Mouse (Mus musculus) limb, embryonic 13.5 days (tissue): ENCODE results near the gene Aamp. TPM values are rescaled to one million over a fixed set of nuclear protein-coding genes. Genes with fewer than 3 reads are reported as not detected.
"Not testable (repeated sequence)": the region's sequence is repeated elsewhere in the genome, so short reads cannot be mapped to it uniquely, and the experiment has no call there.

Experiments
- ATAC-seq: fragments of 200-750 bp; cut with Nextera tagmentation; 2 replicates; pipeline ENCODE4 v1.8.0; 2017; ENCODE audit warnings: low read depth, moderate number of reproducible peaks, moderate TSS enrichment; ENCODE audit not compliant: low FRiP score
- H3K27ac ChIP-seq: fragments of 300-500 bp; sonication (generic); 2 replicates; pipeline ENCODE4 v1.5.1; 2015; ENCODE audit warnings: inconsistent platforms, mild to moderate bottlenecking, moderate library complexity
- H3K27me3 ChIP-seq: fragments of 300-500 bp; sonication (generic); 2 replicates; pipeline ENCODE4 v1.6.1; 2015; ENCODE audit warnings: mild to moderate bottlenecking, inconsistent platforms
- H3K36me3 ChIP-seq: fragments of 300-500 bp; sonication (generic); 2 replicates; pipeline ENCODE4 v1.6.1; 2015; ENCODE audit warnings: inconsistent platforms, mild to moderate bottlenecking, moderate library complexity
- H3K4me1 ChIP-seq: fragments of 300-500 bp; sonication (generic); 2 replicates; pipeline ENCODE4 v1.6.1; 2015; ENCODE audit warnings: inconsistent platforms
- H3K4me2 ChIP-seq: fragments of 300-500 bp; sonication (generic); replicated peaks from 2 replicates; pipeline ENCODE4 v1.6.1; 2015; ENCODE audit warnings: inconsistent platforms, mild to moderate bottlenecking, moderate library complexity
- H3K4me3 ChIP-seq: fragments of 300-500 bp; sonication (generic); 2 replicates; pipeline ENCODE4 v1.5.1; 2015; ENCODE audit warnings: moderate library complexity, mild to moderate bottlenecking, inconsistent platforms
- H3K9ac ChIP-seq: fragments of 300-500 bp; sonication (generic); 2 replicates; pipeline ENCODE4 v1.6.1; 2015; ENCODE audit warnings: mild to moderate bottlenecking, inconsistent platforms
- H3K9me3 ChIP-seq: fragments of 300-500 bp; sonication (generic); 2 replicates; pipeline ENCODE4 v1.6.1; 2016; ENCODE audit warnings: inconsistent platforms
- WGBS: fragments of 180-500 bp; shearing (Covaris S2); methylation state at CpG from one replicate; pipeline ENCODE4 v1.1.7; 2015; 5-methylcytosine and 5-hydroxymethylcytosine counted together
- polyA plus RNA-seq: library from polyadenylated mRNA; unstranded; fragments of >200 nt; fragmentation: Nextera tagmentation; extraction: Ambion mirVana; gene quantifications from 2 replicates; pipeline ENCODE4 v1.2.1, GENCODE M21; 2015

Aamp gene
- polyA plus RNA-seq, 1 experiment from 2014 or later: 220 TPM

- Histone ChIP-seq H3K4me3 (no peak overlapping the region), H3K36me3 (peaks cover 54% of the 10 kb centered on the region), H3K9ac (peak overlapping the region; percentile 31; the same call in 1 of the 2 replicates), H3K27ac (no peak overlapping the region), H3K4me1 (peaks cover 25% of the 10 kb centered on the region), H3K27me3 (no peaks in the 10 kb centered on the region), H3K4me2 (no peak overlapping the region), H3K9me3 (no peaks in the 10 kb centered on the region)
- ATAC-seq: no peak
- 76% methylated on average over 4 of the region's 4 CpGs for WGBS
Measured at GRCm38 (mm10) chr1:74288327-74288726, 3.8 kb upstream of the Aamp start.

GRCm38 (mm10) chr1:74286869-74287607, 2.5 kb upstream of the Aamp start:
- H3K27me3 ChIP-seq, H3K9ac ChIP-seq, H3K4me3 ChIP-seq, ATAC-seq, H3K4me2 ChIP-seq, H3K9me3 ChIP-seq, H3K27ac ChIP-seq: not testable (repeated sequence)
- peaks cover 54% of the 10 kb centered on the region for H3K36me3 ChIP-seq
- WGBS: 59% methylated on average over 15 of the region's 17 CpGs
- H3K4me1 ChIP-seq: peaks cover 33% of the 10 kb centered on the region

GRCm38 (mm10) chr1:74285212-74286010, 873 bp upstream of the Aamp start:
- H3K36me3 ChIP-seq: peaks cover 55% of the 10 kb centered on the region
- no peak; the same call in 1 of the 2 replicates for ATAC-seq
- WGBS: 3% methylated on average over 23 of the region's 23 CpGs

GRCm38 (mm10) chr1:74283686-74284463, 663 bp downstream of the Aamp start:
- peak overlapping the region; percentile 86 for H3K9ac ChIP-seq

More at GRCm38 (mm10) chr1:74285212-74286010, 873 bp upstream of the Aamp start:
- peaks cover 33% of the 10 kb centered on the region for H3K4me1 ChIP-seq
- H3K4me2 ChIP-seq: peak overlapping the region; percentile 83
- peak overlapping the region; percentile 76 for H3K9ac ChIP-seq
- no peak overlapping the region; the same call in 1 of the 2 replicates for H3K27ac ChIP-seq
- no peaks in the 10 kb centered on the region for H3K27me3 ChIP-seq
- no peaks in the 10 kb centered on the region for H3K9me3 ChIP-seq
- H3K4me3 ChIP-seq: peak overlapping the region; percentile 77

DNA sequence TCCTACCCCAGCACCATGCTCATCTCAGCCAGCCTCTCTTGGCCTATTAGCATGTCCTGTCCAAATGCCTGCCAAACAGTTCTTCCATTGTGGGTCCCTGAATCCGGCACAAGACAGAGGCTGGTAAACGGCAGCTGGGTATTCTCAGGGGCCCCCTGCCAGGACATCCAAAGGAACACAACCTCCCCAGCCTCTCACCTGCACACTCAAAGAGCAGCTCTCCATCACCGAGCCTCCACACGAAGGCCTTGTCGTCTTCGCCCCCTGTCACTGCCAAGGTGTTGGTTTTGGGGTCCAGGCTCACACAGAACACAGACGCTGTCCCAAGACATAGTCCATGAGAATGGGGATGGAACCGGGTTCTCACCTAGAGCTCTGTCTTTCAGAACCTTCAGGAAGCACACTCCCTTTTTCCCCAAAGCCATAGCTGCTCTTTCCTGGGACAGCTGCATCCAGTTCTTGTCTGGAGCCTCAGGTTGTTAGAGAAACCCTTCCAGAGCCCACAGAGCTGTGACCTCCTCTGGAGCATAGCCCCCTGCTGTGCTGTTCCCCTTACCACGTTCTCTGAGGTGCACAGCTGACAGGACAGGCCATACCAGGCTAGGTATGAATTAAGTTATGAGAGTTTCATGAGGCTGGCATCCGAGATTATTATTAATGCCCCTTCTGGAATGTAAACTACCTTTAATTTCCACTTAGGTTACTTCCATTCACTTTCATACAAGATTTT, 1.5 kb downstream of the Aamp start:
- H3K4me1 ChIP-seq: peaks cover 29% of the 10 kb centered on the region
- WGBS: 89% methylated on average over 10 of the region's 10 CpGs
- peak overlapping the region; percentile 88 for H3K4me2 ChIP-seq
- H3K27ac ChIP-seq: no peak overlapping the region
- peaks cover 53% of the 10 kb centered on the region for H3K36me3 ChIP-seq
- no peaks in the 10 kb centered on the region for H3K27me3 ChIP-seq
- H3K4me3 ChIP-seq: no peak overlapping the region; the same call in 1 of the 2 replicates
- H3K9ac ChIP-seq: peak overlapping the region; percentile 43; the same call in 1 of the 2 replicates
- ATAC-seq: no peak
- H3K9me3 ChIP-seq: no peaks in the 10 kb centered on the region

More at GRCm38 (mm10) chr1:74283686-74284463, 663 bp downstream of the Aamp start:
- peak overlapping the region; percentile 77 for H3K4me3 ChIP-seq
- no peaks in the 10 kb centered on the region for H3K27me3 ChIP-seq
- H3K4me2 ChIP-seq: peak overlapping the region; percentile 88
- H3K36me3 ChIP-seq: peaks cover 55% of the 10 kb centered on the region
- 12% methylated on average over 15 of the region's 15 CpGs for WGBS
- ATAC-seq: peak; percentile 55; the same call in 1 of the 2 replicates
- peaks cover 29% of the 10 kb centered on the region for H3K4me1 ChIP-seq
- H3K9me3 ChIP-seq: no peaks in the 10 kb centered on the region
- peak overlapping the region; percentile 84 for H3K27ac ChIP-seq

- Histone ChIP-seq H3K27me3 (no peaks in the 10 kb centered on the region), H3K9ac (no peak overlapping the region; the same call in 1 of the 2 replicates), H3K4me1 (peaks cover 29% of the 10 kb centered on the region), H3K4me3 (no peak overlapping the region), H3K4me2 (no peak overlapping the region), H3K36me3 (peaks cover 50% of the 10 kb centered on the region), H3K27ac (no peak overlapping the region), H3K9me3 (no peaks in the 10 kb centered on the region)
- ATAC-seq: no peak
- WGBS: 96% methylated on average over 8 of the region's 8 CpGs
Measured at GRCm38 (mm10) chr1:74281886-74282285, 2.7 kb downstream of the Aamp start.

DNA sequence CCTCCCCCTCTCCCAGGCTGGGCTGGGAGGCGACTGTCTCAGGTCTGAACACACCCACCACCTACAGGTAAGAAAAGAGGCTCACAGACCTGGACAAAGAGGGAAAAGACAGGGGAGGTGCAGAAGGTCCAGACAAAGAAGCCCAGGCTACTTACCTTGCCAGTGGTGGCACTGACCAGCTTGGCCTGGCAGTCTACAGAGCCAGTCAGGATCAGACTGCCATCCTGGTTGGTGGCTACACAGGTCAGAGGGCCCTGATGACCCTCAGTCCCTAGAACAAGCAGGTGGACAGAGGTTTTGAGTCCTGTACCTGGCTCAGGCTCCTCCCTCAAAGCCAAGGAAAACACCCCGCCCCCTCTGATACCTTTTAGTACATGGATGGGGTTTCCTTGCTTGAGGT, 3.2 kb downstream of the Aamp start:
- 86% methylated on average over 2 of the region's 2 CpGs for WGBS
- 0 out of 2 replicates have a peak overlapping the region, but pooled peaks have one; percentile 14 for H3K9ac ChIP-seq
- peaks cover 50% of the 10 kb centered on the region for H3K36me3 ChIP-seq

GRCm38 (mm10) chr1:74280591-74281325, 3.8 kb downstream of the Aamp start:
- no peak overlapping the region for H3K4me3 ChIP-seq
- WGBS: 92% methylated on average over 14 of the region's 14 CpGs
- 0 out of 2 replicates have a peak overlapping the region, but pooled peaks have one; percentile 14 for H3K9ac ChIP-seq
- peaks cover 50% of the 10 kb centered on the region for H3K36me3 ChIP-seq
- no peak overlapping the region for H3K27ac ChIP-seq
- ATAC-seq: no peak
- no peaks in the 10 kb centered on the region for H3K27me3 ChIP-seq
- H3K4me1 ChIP-seq: peaks cover 18% of the 10 kb centered on the region
- H3K4me2 ChIP-seq: no peak overlapping the region
- no peaks in the 10 kb centered on the region for H3K9me3 ChIP-seq

More for the DNA sequence above, 3.2 kb downstream of the Aamp start:
- Histone ChIP-seq H3K27me3 (no peaks in the 10 kb centered on the region), H3K27ac (no peak overlapping the region), H3K9me3 (no peaks in the 10 kb centered on the region), H3K4me3 (no peak overlapping the region), H3K4me1 (peaks cover 24% of the 10 kb centered on the region), H3K4me2 (no peak overlapping the region)
- no peak for ATAC-seq

GRCm38 (mm10) chr1:74278988-74279387, 5.5 kb downstream of the Aamp start:
- WGBS: 94% methylated on average over 11 of the region's 11 CpGs
- H3K4me1 ChIP-seq: peaks cover 24% of the 10 kb centered on the region
- ATAC-seq: no peak
- H3K36me3 ChIP-seq: peaks cover 50% of the 10 kb centered on the region
- H3K4me3 ChIP-seq: no peak overlapping the region
- no peak overlapping the region for H3K27ac ChIP-seq
- H3K27me3 ChIP-seq: no peaks in the 10 kb centered on the region
- no peak overlapping the region for H3K9ac ChIP-seq
- no peak overlapping the region for H3K4me2 ChIP-seq
- no peaks in the 10 kb centered on the region for H3K9me3 ChIP-seq

DNA sequence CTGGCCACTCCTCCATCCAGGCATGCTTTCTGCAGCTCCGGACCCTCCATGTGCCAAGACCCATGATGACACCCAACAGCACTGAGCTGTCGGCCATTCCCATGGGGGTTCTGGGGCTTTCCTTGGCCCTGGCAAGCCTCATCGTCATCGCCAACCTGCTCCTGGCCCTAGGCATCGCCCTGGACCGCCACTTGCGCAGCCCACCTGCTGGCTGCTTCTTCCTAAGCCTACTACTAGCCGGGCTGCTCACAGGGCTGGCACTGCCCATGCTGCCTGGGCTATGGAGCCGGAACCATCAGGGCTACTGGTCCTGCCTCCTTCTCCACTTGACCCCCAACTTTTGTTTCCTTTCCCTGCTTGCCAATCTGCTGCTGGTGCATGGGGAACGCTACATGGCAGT, 6.0 kb downstream of the Aamp start, which contains the start of gene Gpbar1:
Gpbar1 (plus strand) TSS at position 13 of the 400 bp plus-strand sequence.
- Histone ChIP-seq H3K4me2 (no peak within 1 kb of the TSS), H3K27ac (no peak within 1 kb of the TSS), H3K4me3 (no peak within 1 kb of the TSS), H3K27me3 (no peaks in the 10 kb centered on the region), H3K4me1 (peaks cover 21% of the 10 kb centered on the region), H3K36me3 (peaks cover 50% of the 10 kb centered on the region), H3K9me3 (no peaks in the 10 kb centered on the region), H3K9ac (no peak within 1 kb of the TSS)
- no peak for ATAC-seq
- WGBS: 93% methylated on average over 10 of the region's 10 CpGs
